Mouse (Mus musculus) lung, adult 2 months (tissue): ENCODE measurements around the gene Olfr432.

Source experiments
- CTCF ChIP-seq: fragments of 200-500 bp; IDR thresholded peaks from 2 replicates; pipeline ENCODE4 v1.5.1; 2011; ENCODE audit warnings: mild to moderate bottlenecking, low read length, control low read depth; ENCODE audit not compliant: insufficient read depth
- POLR2A ChIP-seq: fragments of 200-500 bp; IDR thresholded peaks from 2 replicates; pipeline ENCODE4 v1.6.1; 2011; ENCODE audit warnings: low read depth, mild to moderate bottlenecking, control low read depth, low read length, borderline replicate concordance; ENCODE audit errors: extremely low read depth

DNA sequence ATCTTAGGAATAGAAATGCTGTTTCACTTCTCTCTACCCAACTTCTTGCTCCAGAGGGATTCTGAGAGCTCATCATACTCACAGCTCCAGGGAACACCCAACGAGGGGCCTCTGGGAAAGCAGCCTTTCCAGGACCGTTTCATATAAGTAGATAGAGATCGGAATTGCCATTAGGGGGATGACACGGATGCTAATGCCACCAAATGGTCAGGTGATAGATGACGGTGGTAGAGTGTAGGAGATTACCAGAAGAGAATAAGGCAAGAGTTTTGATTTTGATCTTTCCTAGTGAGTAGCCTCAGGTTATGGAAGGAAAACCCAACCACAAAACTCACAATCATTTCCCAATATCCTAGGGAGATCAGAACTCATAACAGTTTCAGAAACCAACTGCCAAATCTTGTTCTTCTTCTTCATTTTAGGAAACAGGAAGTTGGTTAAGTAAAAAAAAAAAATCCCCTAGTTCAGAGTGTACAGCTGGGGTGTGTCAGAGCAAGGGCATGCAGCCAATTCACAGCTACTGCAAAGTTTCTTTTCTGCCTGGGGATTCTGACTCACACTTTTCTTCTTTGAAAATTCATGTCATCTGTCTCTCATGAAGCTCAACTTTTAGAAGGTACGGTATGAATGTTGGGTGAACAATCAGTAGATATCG, 8.4 kb upstream of the Olfr432 start, which contains the start of gene Olfr433:
- TF ChIP-seq POLR2A: no peak
- no peak for TF ChIP-seq CTCF
